Mouse (Mus musculus): ENCODE measurements around the gene Sh3gl2.

DNA sequence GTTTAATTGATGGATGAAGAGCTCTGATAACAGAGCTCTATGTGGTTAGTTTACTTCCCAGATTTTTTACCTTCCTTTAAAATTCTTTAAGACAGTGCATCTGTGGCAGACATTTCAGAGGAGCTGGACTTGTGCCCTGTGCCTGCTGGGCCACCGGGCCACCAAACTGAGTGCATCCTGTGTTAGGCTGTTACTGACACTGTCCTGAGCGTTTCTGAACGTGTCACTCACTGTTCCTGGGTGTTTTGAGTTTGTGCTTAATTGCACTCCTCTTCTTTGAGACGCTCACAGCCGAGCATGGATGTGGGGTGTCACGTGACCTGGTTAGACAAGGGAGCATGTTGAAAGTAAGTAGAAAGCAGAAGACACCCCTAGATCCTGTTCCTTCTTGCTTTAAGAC lies 57.2 kb downstream of the Sh3gl2 start:
- no peak for TF ChIP-seq CTCF (IDR thresholded peaks at IDR 0.05; ENCODE audit: low read depth, low read length)
- TF ChIP-seq POLR2A (IDR thresholded peaks at IDR 0.05; ENCODE audit: borderline replicate concordance, low read depth, low read length) = no peak
